Mouse (Mus musculus) cerebellum, adult 11-12 months (tissue): ENCODE results near the gene Kbtbd8.

Source experiments
- DNase-seq: peaks from one replicate; pipeline ENCODE4 v3.0.0; 2022

Kbtbd8 gene

GRCm38 (mm10) chr6:95116946-95117345 is at the start of gene Kbtbd8:
Gene Kbtbd8, plus strand, starts transcription at chr6:95117240.
- DNase-seq = peak; percentile 64

DNA sequence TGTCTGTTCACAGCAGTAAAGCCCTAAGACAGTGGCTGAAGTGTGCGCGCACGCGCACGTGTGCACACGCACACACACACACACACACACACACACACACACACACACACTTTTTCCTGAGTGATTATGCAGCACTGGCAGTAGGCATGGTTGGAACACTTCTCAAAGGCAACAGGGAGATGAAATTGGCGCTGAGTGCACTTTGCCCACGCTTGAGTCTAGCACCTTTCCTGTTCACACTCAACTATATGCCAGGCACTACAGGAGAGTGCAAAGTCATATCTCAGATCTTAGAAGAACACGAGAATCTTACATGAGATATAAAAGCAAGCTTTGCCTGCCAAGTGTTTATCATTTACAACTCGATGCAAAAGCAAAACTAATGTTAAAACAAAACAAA is 47.3 kb upstream of the Kbtbd8 start:
- no peak for DNase-seq

DNA sequence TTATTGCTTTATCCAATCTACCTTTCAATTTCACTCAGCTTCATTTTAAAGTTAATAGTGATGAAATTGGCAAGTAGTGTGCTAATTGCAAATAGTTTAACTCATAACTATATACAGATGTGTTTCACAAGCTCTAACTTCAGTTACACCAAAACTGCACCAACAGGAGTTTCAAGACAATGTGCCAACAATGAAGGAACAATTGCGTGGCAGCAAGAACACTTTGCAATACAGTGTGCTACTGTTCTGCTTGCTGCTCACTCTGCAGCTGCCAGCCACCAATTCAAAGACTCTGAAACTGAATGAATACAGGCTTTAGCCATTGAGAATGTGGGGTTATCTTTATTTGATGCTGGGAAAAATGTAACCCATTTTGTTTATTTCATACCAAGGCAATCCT is 31.8 kb upstream of the Kbtbd8 start:
- DNase-seq = no peak

- no peak for DNase-seq
Observed at GRCm38 (mm10) chr6:95087154-95087846, 29.7 kb upstream of the Kbtbd8 start.

DNA sequence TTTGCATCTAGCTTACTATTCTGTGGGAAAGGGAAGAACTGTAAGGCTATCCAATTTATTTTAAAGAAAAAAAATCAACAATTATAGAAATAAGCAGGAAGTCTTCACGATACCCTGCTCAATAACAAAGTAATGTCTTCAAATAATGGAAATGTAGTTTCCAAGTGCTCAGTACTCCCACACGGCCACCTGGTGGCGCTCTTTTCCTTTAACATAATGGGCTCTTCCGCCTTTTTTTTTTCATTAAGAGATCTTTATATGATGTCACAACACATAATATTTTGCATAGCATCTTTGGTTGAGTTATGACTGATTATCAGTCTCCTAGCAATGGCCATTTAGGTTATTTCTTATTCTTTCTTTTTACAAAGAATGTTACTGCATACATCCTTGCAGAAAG is 29.0 kb upstream of the Kbtbd8 start:
- no peak for DNase-seq

DNA sequence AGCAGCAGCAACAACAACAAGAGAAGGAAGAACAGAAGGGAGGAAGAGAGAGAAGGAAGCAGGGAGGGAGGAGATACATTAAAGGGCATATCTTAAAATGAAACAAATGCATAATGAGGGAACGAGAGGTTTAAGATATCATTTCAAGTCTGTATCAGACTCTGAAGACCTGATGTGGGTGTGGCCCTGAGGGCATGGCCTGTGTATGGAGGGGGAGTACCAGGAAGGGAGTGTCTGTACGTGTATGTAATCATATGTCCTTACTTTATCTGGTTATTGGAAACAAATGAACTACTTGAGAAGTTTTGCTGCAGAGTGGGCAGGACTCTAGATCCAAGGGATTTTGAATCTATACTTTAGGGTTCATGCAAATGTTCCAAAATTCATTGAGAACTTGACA is 22.3 kb upstream of the Kbtbd8 start:
- no peak for DNase-seq

DNA sequence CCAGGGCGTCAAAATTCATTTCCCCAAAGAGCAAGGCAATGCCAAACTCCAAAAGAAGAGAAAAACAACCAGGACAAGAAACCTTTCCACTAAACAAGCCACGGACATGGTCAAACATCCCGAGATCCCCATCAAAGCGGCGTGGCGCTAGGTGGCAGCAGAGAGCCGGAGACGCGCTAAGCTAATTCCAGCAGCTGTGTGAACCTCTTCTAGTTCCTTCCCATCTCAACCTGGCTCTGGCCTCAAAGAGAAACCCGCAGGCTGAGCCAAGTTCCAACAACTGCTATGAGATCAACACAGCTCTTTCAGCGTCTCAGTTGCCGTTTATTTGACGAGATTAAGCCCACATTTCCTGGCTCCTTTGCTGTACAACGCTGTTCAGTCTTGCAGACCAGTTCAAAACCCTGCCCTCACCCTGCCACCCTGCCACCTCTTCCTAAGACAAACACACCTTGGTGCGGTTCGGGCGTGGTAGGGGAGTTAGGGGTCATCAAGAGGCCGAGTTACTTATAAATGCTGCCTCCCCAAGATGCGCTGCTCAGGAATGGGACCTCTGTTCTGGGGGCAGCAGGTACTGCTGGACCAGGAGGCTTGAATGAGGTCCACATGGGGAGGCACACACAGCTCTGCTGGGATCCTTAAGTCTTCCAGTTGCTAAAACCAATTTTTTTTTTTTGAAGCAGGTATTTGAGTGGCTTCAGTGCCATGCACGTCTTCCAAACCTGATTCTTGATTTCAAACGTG is 18.5 kb upstream of the Kbtbd8 start:
- peak; percentile 45 for DNase-seq

DNA sequence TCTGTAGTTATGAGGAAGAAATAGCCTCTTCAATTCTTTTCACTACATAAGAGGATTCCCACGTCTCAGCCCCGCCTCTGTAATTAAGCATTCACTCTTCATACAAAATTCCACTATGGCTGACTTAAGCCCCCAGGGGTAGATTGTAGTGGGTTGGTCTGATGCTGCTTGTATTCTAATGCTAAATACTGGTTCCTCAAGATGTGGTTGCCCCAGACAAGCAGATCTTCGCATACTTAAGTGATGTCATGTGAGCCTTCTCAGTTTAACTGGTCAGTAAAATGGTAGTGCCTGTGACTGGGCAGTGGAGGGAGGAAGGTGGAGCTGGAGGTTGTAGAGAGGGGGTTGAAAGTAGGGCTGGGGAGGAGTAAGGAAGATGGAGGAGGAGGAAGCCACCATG is 13.3 kb upstream of the Kbtbd8 start:
- DNase-seq = no peak

DNA sequence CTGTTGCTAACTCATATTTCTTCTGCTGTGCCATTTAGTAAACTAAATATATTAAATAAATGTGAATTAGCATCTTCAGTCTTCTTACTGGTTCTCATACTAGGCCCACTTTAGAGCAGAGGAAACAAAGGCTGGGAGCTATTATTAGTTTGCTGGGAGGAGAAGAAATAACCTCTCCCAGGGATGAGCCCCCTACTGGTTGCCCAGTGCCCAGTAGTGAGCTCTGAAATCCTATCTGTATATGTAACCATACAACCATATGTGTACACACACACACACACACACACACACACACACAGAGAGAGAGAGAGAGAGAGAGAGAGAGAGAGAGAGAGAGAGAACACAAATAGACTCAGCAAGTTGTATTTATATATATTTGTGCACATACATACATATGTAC is 8.6 kb upstream of the Kbtbd8 start:
- DNase-seq = no peak

- no peak for DNase-seq
Observed at GRCm38 (mm10) chr6:95109691-95110450, 7.2 kb upstream of the Kbtbd8 start.

DNA sequence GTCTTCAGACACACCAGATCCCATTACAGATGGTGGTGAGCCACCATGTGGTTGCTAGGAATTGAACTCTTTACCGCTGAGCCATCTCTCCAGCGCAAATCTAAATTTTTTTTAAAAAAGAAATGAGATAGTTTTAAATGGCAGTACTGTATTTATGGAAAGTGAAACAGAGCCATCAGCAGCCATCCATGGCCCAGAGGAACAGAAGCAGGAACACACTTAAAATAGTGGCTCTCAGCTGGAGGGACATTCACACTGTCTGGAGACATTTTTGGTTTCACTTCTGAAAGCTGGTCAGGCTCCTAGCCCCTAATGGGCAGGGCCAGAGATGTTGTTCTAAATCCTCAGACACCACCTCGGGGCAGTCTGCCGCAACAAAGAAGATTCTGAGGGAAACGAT is 5.0 kb upstream of the Kbtbd8 start:
- DNase-seq = no peak

- DNase-seq = peak; percentile 16
Observed at GRCm38 (mm10) chr6:95116513-95116912, 527 bp upstream of the Kbtbd8 start.

DNA sequence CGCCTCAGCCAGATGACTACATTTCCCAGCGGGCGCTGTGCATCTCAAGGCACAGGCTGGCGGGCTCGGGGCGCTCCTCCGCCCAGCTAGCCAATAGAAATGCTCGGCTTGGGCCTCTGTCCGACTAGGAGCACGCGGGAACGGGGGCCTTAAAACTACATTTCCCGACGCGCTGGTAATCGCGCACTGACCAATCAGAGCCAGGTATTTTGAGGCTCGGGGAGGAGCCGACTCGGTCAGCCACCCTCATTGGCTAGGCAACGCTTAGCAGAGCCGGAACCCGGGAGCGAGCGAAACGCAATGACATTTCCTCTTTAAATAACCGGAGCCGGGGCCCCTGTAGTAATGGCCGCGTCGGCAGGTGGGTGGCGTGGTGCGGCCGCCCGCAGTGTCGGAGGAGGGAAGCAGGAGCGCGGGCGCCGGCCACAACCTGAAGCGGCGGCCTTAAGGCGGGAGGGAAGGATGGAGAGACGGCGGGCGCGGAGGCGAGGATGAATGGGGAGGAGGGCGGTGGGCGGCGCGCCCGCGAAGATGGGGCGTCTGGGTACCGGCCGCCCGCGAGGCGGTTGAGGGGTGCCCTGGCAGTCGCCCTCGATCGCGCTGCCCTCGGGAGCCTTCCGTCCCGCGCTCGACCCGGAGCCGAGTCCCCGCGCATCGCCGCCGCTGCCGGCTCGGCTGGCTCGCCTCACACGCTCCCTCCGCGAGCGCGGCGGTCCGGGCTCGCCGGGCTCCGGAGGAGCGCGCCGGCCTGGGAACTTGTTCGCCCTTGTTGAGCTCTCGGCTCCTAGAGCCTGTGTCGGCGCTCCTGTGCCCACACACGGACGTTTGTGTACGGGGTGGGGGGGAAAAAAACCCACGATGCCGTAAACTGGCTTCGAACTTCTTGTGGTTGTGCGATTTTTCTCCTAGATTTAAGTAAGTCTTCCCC is 838 bp downstream of the Kbtbd8 start:
- peak; percentile 97 for DNase-seq

GRCm38 (mm10) chr6:95119389-95119788 is 2.3 kb downstream of the Kbtbd8 start:
- DNase-seq = no peak

DNA sequence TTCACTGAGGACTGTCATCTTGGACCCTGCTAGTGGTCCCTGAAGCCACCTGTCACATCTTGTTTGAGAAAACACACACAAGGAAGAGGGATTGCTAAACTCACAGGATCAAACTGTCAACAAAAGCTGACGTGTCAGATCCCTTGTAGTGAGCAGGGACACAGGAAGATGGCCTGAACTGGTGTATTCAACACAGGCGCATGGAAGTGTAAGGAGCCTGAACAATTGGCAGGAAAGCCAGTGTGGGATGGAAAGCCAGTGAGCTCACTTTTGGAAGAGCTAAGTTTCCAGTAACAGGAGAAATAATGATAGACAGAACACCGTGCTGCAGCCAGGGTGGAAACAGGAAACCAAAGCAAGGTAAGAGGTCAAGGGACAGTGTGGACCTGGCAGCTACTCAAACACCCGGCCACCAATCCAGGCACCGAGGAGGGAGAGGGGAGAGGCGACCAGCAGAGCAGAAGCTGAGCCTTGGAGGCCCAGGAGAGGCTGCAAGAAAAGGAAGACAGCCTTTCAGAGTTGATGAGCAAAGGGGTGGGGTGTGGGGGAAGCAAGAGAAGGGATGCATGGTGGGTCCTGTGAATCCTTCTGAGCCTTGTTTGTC is 33.0 kb downstream of the Kbtbd8 start:
- DNase-seq = no peak

DNA sequence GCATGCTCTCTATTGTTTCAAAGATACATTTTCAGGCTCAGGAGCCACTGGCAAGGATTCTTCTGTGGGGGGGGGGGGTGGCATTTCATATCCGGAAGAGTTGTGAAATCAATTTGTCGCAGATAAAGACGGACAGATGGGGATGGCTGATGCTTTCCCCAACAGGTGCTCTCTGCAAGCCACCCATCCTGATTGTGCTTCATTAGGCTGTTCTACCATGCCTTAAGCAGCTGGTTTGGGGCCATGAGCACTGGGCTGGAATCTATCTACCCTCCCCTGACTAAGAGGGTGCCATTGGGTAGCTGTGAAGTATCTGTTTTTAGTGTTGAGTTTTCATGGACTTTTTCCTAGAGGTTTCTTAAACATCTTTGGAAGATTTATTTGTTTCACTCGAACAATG is 33.8 kb downstream of the Kbtbd8 start:
- no peak for DNase-seq

GRCm38 (mm10) chr6:95151563-95151962 is 34.5 kb downstream of the Kbtbd8 start:
- no peak for DNase-seq

- DNase-seq = no peak
Observed at GRCm38 (mm10) chr6:95163965-95164364, 46.9 kb downstream of the Kbtbd8 start.

DNA sequence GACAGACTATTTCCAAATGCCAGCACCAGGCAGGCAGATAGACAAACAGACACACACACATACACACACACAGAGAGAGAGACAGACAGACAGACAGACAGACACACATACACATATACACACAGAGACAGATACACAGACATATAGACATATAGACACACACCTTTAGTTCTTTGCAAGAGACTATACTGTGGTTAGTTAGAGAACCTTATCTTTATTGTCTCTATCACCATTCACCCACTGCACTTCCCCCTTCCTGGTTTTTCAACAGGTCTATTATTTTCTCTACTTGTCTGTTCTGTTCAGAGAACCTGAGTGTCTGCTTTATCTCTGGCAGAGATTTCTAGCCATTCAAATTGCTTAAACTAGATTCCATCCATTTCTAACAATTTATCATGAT is 48.6 kb downstream of the Kbtbd8 start:
- no peak for DNase-seq

DNA sequence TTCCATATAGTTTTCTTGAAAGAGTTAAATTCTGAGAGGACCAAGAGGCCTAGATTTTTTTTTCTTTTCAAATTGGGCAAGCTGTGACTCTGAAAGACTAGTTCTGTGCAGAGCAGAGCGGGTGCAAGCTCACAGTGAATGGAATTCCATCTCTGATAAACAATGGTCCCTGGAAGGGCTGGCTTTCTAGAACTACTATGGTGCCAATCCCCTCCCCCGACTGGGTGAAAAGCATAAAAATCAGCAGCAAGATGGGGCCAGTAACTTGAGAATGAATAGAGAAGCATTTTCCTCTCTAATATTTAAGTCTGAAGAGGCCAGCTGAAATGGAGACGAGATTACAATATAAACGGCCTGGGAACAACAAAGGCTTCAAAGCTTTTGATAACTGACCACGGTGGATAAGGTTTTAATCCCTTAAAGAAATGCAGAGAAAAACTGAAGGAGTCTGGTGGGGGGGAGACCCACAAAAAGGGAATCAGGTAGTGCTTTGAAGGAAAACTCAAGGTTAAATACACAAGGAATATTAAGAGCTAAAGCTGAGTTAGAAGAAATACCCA is 50.7 kb downstream of the Kbtbd8 start:
- no peak for DNase-seq

- DNase-seq = no peak
Observed at GRCm38 (mm10) chr6:95169411-95169810, 52.4 kb downstream of the Kbtbd8 start.
